Mouse (Mus musculus) liver, adult (tissue): ENCODE measurements around the gene Nr3c2.
A peak's percentile ranks its signal among the peaks of the same experiment; 100 is the strongest.

Experiments used
- GATA4 ChIP-seq: IDR thresholded peaks from 2 replicates; pipeline ENCODE4 v1.6.1; 2014; ENCODE audit warnings: mild to moderate bottlenecking, low read length; ENCODE audit not compliant: insufficient replicate concordance

Gene Nr3c2

DNA sequence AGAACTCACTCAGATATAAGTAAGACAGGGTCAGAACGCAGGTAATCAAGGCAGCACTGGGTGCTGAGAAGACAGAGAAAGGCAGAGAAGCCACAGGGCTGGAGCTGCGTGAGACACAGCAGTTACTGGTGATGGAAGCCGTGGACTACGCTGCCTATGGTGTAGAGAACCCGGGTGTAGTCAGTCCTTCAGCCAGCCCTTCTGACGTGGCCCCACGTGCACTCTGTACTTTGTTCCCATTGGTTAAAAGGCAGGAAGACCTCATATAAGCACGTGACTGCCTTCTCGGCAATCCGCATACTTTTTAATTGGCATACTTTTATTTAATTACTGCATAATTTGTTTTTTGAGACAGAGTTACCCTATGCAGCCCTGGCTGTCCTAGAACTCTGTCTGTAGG, 198.9 kb downstream of the Nr3c2 start:
- TF ChIP-seq GATA4, result no peak

DNA sequence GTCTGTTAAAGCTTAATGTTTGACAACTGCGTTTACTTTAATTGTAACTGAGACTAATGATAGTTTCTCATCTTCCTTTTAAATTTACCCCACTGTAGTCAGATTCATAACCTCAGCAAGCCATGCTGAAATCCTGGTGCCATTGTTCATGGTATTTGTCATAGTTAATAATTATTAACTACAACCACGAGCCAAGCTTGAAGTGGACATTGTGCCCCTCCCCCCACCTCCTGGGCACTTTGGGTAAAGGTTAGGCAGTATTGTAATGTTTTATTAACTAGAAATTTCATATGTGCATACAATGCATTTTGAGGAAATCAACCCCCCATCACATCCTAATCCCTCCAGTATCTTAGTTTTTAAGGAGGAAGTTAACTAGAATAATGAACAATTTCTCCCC, 201.1 kb downstream of the Nr3c2 start:
- no peak for TF ChIP-seq GATA4

DNA sequence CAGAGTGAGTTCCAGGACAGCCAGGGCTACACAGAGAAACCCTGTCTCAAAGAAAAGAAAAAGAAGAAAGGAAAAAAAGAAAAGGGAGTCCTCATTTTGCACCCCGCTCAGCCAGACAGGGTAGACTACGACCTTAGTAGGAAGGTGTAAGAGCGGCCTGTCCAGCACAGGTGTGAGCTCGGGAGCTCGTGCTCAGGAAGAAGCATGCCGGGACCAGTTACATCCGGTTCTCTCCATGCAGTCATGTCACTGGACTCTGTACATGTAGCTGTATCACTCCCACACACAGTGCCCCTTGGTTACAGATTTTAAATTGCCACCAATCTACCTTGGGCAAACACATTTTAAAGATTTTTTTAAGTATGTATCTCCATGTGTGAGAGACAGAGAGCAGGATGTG, 203.6 kb downstream of the Nr3c2 start:
- no peak for TF ChIP-seq GATA4

DNA sequence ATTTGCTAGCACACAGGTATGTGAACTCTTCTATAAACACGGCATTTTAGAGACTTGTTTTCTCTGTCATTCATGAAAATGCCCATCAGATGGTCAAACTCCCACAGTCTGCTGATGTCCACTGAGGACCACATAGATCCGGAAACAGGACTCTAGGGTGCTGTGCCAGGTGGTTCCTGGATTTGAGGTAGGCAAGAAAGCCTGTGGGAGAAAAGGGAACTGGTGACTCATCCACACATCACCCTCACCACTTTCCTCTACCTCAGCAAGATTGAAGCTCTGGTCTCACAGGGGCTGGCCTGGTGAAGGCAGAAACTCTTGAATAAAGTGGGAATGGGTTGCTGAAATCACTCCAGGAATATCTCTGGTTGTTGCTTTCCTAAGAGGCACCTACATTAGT, 213.5 kb downstream of the Nr3c2 start:
- TF ChIP-seq GATA4, result no peak

DNA sequence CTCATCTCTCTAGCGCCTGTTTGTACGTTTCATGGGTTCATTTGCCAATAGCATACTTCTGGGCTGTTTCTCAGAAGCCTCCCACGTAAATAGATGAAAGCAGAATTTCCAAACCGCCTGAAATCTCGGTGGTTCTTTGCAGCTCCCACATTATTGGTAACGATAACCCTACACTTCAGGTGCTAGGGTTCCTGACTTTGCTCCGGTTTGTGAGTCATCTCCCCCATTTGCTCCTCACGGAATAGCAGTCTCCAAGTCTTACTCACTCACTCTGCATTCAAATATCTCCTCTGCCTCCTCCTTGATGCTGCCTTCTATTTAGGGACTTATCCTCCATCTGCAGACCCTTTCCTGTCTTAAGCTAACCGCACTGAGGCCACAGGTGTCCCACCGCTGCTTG, 215.5 kb downstream of the Nr3c2 start:
- no peak for TF ChIP-seq GATA4

DNA sequence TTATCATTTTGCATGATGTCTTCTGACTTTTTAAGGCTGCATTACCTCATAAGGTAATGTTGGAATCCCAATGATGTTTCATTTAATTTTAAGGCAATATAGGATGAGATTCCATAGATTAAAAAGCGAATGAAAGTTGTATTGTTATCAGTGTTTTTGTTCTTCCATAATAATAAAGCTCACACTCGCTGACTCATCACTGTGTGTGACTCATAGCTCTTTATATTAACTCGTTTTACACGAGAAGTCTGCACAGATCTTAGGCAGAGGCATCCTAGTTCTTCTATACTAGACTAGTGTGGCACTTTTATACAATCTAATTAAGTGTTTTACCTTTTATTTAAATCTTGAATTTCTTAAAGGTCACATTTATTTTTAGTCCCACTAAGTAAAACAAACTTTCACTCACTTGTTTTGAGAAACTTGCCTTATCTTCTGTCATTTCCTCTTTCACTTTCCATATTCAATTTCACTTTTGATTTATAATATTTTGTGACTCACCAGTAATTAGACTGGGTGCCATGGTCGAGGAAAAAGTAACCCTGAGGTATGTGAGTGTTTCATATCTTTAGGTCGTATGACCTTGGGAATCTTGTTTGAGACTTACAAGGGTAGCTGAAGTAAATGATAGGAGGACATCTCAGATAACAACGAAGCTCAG, 217.3 kb downstream of the Nr3c2 start:
- TF ChIP-seq GATA4, result no peak; the same call in 1 of the 2 replicates

DNA sequence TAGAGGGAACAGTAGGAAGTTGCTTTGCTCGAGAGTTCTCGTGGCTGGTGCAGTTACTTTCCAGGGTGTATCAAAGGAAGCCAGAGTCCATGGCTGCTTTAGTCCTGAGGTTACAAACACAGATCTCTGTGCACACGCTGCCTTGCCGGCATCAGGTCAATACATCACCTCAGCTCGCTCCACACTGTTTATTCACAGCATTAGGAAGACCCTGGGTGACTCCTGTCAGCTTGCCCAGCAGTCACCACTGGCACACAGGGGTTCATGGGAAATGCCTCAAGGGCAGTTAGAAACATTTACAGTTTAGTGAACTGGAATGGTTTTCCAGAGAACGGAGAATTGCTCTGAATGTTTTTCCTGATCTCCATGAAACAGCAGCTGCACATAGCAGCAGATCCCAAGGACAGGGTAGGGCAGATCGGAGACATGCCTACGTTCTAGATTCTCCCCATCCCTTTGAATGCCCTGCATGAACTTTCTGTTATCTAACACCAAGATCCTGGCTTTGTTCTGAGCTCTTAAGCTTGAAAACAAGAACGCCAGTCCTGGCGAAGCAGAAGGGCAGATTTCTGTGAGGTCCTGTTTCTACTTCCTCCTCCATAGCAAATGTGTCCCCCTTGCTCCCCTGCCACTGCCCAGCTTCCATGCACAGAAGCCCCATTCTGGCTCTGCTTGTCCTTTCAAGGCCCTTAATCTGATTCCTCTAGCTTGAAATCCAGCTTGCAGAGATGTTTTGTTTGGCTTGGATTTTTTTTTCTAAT, 221.7 kb downstream of the Nr3c2 start:
- TF ChIP-seq GATA4, result no peak

DNA sequence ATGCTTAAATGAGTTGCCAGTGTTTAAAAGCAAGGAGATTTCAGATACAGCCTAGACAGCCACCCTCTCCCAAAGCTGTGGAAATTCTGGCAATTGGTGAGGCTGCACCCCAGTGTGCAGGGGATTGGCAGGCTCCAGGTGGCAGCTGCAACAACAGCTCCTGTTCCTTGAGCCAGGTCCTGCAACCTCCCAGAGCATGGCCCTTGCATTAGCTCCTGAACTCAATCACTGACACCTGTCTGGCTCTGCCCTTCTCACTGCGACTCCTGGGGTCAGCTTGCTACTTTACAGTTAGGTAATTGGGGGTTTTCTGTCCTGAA, 222.3 kb downstream of the Nr3c2 start:
- no peak for TF ChIP-seq GATA4

DNA sequence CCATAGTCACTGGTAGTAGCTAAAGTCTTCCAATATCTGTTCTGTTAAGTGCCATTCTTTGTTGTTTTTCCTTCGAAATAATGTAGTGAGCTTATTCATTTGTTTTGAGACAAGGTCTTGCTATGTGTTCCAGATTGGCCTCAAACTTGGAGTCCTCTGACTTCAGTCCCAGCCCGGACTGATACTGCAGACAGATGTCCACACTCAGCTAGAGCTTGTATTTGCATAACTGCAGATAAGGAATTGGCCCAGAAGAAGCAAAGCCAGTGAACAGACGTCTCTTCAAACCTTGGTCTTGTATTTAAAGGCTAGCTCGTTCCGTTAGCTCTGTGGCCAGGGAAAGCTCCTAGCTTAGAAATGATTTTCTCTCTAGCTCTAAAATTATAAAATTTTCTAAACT, 223.1 kb downstream of the Nr3c2 start:
- TF ChIP-seq GATA4, result peak; percentile 65; the same call in 1 of the 2 replicates

DNA sequence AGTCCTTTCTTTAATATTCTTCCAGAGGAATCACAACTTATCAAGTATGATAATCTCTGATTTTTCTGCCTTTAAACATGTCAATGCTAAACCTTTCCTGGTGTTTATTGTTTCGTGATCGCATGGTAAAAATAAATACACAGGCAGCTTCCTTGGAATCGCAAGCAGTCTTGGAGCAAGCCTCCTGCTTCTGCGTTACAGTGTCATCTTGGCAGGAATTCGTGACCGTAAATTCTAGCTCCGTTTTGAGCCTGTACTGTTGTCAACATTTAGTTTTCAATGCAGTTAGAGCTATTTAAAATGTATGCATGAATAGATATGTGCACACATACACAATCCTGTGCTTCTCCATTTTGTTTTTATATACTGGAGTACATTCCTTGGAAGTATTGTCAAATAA, 226.5 kb downstream of the Nr3c2 start:
- no peak for TF ChIP-seq GATA4

DNA sequence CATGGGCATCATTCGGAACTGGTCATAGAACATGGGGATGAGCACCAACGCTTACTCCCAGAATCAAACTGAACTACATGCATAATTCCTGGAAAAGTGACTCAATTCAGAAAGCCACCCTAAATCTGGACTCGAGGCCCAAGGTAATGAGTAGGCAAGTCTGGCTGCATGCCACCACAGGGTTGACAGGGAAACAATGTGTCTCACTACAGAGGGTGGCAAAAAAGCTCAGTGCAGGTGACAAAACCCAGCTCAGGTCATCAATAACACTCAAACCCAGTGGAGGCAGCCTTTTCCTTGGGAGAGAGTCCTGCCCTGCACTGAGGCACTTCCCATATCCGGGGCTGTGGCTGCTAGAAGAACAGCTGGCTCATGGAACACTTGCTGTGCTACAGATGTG, 228.8 kb downstream of the Nr3c2 start:
- TF ChIP-seq GATA4, result no peak

DNA sequence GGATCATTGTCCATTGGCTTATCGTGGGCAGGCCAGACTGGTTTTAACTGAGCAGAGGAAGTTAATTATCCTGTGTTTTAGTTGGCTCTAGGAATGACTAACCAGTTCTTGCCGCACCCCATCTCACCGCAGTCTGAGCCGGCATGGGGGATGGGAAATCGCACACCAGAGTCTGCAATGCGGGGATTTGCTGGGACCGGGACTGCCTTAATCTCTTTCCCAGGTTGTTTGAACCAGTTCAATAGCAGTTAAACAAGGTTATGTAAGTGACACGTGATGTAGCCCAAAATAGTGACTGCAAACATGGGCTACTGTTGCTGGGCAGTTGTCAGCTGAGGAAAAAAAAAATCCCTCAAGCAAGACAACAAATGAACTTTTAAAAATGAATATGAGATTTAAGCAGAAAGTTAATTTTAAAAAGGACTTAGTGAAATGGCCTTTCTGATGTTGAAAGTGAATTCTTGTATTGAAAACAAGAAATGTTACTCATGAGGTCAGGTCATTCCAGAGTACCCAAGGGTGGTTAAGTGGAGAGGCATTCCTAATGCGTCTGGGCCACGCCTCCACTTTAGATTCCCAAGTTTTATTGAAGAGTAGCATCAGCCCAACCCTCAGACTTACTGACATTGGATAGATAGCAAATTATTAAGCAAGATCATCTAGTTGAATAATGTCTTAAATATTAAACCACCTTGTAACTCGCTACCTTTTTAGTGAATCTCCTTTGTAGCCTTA, 233.8 kb downstream of the Nr3c2 start:
- peak; percentile 48; the same call in 1 of the 2 replicates for TF ChIP-seq GATA4

DNA sequence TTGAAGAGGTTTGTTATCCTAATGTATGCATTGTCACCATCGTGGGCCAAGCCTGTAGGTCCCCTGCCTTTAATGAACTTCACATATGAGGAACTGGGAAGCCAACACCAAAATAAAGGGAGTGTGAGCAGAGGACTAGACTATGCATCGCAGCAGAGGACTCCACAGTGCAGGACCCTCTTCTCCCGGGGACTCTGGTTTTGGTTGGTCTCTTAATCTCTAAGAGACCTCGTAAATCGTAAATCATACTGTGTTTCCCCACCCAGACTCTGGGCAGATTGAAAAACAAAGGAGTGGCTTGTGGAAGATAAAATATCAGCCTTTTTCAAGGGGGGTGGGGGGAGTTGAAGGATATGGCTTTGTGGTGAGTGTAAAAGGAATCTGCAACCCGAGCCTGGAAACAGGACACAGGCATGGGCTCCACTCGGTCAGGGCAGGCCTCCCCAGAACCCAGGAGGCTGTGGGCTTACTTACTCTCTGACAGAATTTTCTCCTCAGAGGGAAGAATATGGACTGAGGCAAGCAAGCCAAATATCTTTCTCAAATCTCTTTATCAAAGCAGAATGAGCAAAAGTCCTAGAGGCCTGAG, 234.6 kb downstream of the Nr3c2 start:
- TF ChIP-seq GATA4, result no peak

DNA sequence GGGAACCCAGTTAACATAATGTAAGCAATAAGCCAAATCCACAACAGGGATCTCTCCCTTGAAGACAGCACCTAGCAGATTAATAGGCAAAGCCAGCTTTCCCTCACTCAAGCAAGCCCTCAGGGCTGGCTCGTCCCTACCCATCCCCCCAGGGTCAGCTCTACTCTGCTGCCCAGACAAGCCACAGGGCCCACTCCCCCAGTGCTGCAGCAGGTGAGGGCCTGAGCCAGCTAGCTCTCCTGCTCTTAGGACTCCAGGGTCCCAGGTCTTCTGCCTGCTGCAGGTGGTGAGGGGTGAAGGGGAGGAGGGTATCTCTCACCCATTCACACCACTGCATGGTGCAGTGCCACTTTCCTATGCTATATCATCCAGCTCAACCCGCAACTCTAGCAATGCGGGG, 246.0 kb downstream of the Nr3c2 start:
- no peak for TF ChIP-seq GATA4

DNA sequence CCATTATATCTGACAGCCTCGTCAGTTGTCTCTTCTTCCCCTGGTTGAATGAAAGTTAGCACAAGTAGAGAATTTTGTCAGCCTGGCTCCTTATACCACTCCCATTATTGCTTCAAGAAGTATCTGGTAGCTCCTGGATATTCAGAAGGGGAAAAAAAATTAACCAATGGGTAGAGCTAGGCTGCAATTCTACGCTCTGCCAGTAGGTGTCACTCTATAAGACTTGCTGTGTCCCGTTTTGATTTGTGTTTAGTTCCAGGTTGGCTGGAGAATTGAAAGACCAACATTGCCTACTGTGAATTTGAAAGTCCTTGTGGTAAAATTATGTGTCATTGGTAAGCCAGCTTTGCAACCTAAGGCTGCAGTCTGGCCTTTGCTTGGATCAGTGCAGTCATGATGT, 255.3 kb downstream of the Nr3c2 start:
- no peak for TF ChIP-seq GATA4

DNA sequence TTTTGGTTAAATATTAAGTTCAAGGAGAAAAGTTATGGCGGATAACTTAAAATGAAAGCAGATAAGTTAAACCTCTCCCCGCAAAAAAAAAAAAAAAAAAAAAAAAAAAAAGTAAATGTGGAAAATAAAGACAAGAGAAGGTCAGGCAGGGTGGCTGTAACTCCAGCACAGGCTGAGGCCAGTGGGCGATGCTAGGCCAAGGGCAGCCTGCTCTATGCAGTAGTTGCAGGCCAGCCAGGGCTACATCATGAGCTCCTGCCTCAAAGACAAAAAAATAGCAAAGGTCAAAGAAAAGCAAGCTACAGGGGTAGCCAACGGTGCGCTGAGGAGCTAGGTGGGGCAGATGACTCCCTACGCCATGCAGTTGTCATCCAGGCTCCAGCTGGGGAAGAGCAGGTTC, 270.1 kb downstream of the Nr3c2 start:
- TF ChIP-seq GATA4, result no peak
